Comparison of ENCODE assay signal across 24 mouse cellular contexts in genomic region chr12:54494756-54495375, GRCm38 (mm10).
DNase-seq lines count a peak whose midpoint lies in the region; ATAC-seq and TF ChIP-seq lines count a peak whose summit lies in the region.
"Had no signal": no experiment of that assay in that cellular context is flagged by ENCODE, and none has a peak within 500 bp of the region (broad histone marks: within the 10 kb centered on the region; RNA-seq: fewer than 3 reads in every experiment).

No protein-coding gene starts in this region.

- H3K4me2 ChIP-seq in hindbrain, postnatal 0 days (ENCODE audit: low read depth, low read length): no peak overlapping the region
- H3K4me2 ChIP-seq: embryonic facial prominence, embryonic 15.5 days; heart, embryonic 12.5 days; limb, embryonic 12.5 days; liver, embryonic 12.5 days; lung, embryonic 14.5 days had no signal

- H3K4me1 ChIP-seq in testis, adult 2 months (ENCODE audit: control insufficient read depth, insufficient read depth, low read length): no peaks in the 10 kb centered on the region
- H3K4me1 ChIP-seq in small intestine, adult 2 months (ENCODE audit: control insufficient read depth, insufficient read depth, insufficient read length, low read length): peaks cover 5% of the 10 kb centered on the region; the same call in 1 of the 2 replicates
- no peaks in the 10 kb centered on the region for H3K4me1 ChIP-seq in hindbrain, postnatal 0 days (ENCODE audit: insufficient read depth, low read length)
- H3K4me1 ChIP-seq: liver, embryonic 12.5 days had no signal

- H3K27me3 ChIP-seq in testis, adult 2 months (ENCODE audit: control insufficient read depth, insufficient read depth, low read length): no peaks in the 10 kb centered on the region
- no peaks in the 10 kb centered on the region for H3K27me3 ChIP-seq in small intestine, adult 2 months (ENCODE audit: control insufficient read depth, insufficient read depth, low read length)
- no peaks in the 10 kb centered on the region for H3K27me3 ChIP-seq in hindbrain, postnatal 0 days (ENCODE audit: insufficient read depth, low read length)

- ATAC-seq in hindbrain, postnatal 0 days: no peak
- ATAC-seq: CD4-positive, CD25-positive, alpha-beta regulatory T cell, adult 4 months; forebrain, embryonic 14.5 days; liver, embryonic 12.5 days had no signal

- no peak for TF ChIP-seq POLR2A in testis, adult 2 months (IDR thresholded peaks at IDR 0.05; ENCODE audit: control insufficient read depth, low read depth, low read length)
- no peak for TF ChIP-seq POLR2A in small intestine, adult 2 months (IDR thresholded peaks at IDR 0.05; ENCODE audit: low read depth, low read length)

- H3K36me3 ChIP-seq in testis, adult 2 months (ENCODE audit: control insufficient read depth, insufficient read depth, low read length): no peaks in the 10 kb centered on the region
- H3K36me3 ChIP-seq in small intestine, adult 2 months (ENCODE audit: control insufficient read depth, insufficient read depth, low read length): no peaks in the 10 kb centered on the region
- H3K36me3 ChIP-seq in hindbrain, postnatal 0 days (ENCODE audit: insufficient read depth, low read length): no peaks in the 10 kb centered on the region
- H3K36me3 ChIP-seq: embryonic facial prominence, embryonic 15.5 days; heart, embryonic 12.5 days; limb, embryonic 12.5 days; liver, embryonic 12.5 days had no signal

- H3K27ac ChIP-seq in testis, adult 2 months (ENCODE audit: control insufficient read depth, insufficient read depth, low read depth, low read length): no peak overlapping the region
- peak overlapping the region; percentile 22; the same call in 1 of the 2 replicates for H3K27ac ChIP-seq in small intestine, adult 2 months (ENCODE audit: insufficient read depth, low read depth, low read length)
- H3K27ac ChIP-seq in hindbrain, postnatal 0 days: no peak overlapping the region
- H3K27ac ChIP-seq: embryonic facial prominence, embryonic 15.5 days; gastrocnemius, adult 2 months; layer of hippocampus, adult 2 months; limb, embryonic 12.5 days; liver, embryonic 12.5 days had no signal

- DNase-seq in testis, postnatal 14 days (ENCODE audit: low spot score): no peak
- peak; percentile 38 for DNase-seq in lung, postnatal 10 days
- DNase-seq in left cerebral cortex, postnatal 4 days: no peak
- no peak for DNase-seq in kidney, postnatal 36 days
- DNase-seq in cerebellum, adult 9-11 months: no peak
- DNase-seq in hindbrain, postnatal 0 days (ENCODE audit: low spot score): no peak
- DNase-seq: adrenal gland, postnatal 36 days; cerebellum, adult 9-10 months; gastrocnemius, adult 2 months; heart, postnatal 10 days; kidney, adult 9 months; kidney, postnatal 14 days; lung, embryonic 14.5 days; right cerebral cortex, postnatal 25 days; thymus, postnatal 14 days had no signal

- WGBS in small intestine, adult 2 months: 77% methylated on average over 7 of the region's 7 CpGs
- WGBS in hindbrain, postnatal 0 days: 87% methylated on average over 7 of the region's 7 CpGs

- H3K9ac ChIP-seq in hindbrain, postnatal 0 days (replicated peaks; ENCODE audit: low read length): no peak overlapping the region
- H3K9ac ChIP-seq: embryonic facial prominence, embryonic 15.5 days; heart, embryonic 12.5 days; limb, embryonic 12.5 days; liver, embryonic 12.5 days; lung, embryonic 14.5 days had no signal

- H3K9me3 ChIP-seq in hindbrain, postnatal 0 days (ENCODE audit: low read length): no peaks in the 10 kb centered on the region
- H3K9me3 ChIP-seq: embryonic facial prominence, embryonic 15.5 days; heart, embryonic 12.5 days; limb, embryonic 12.5 days; liver, embryonic 12.5 days had no signal

- intact Hi-C loops in left cerebral cortex, postnatal 4 days (cut with DNase I): loop anchor here (10.0 kb wide), 1 partner anchor 290 kb away; the partner anchor contains the start of gene Egln3

- peak overlapping the region; percentile 55; the same call in 1 of the 2 replicates for H3K4me3 ChIP-seq in testis, adult 2 months (ENCODE audit: control insufficient read depth, low read depth, low read length)
- H3K4me3 ChIP-seq in small intestine, adult 2 months (ENCODE audit: low read depth, low read length): no peak overlapping the region
- no peak overlapping the region for H3K4me3 ChIP-seq in hindbrain, postnatal 0 days (ENCODE audit: low read length)
- H3K4me3 ChIP-seq: embryonic facial prominence, embryonic 15.5 days; gastrocnemius, adult 2 months; heart, embryonic 12.5 days; layer of hippocampus, adult 2 months; limb, embryonic 12.5 days; liver, embryonic 12.5 days had no signal

- TF ChIP-seq CTCF in testis, adult 2 months (IDR thresholded peaks at IDR 0.05; ENCODE audit: control insufficient read depth, insufficient read depth, insufficient replicate concordance, low read depth, low read length): no peak
- no peak for TF ChIP-seq CTCF in small intestine, adult 2 months (IDR thresholded peaks at IDR 0.05; ENCODE audit: extremely low read depth, insufficient read length, insufficient replicate concordance, low read depth, low read length)
- TF ChIP-seq CTCF in hindbrain, postnatal 0 days (IDR thresholded peaks at IDR 0.05; ENCODE audit: low read depth): no peak
